Mouse (Mus musculus) hindbrain, embryonic 10.5 days (tissue): ENCODE results near the gene Gse1. TPM values are rescaled to one million over a fixed set of nuclear protein-coding genes. Genes with fewer than 3 reads are reported as not detected.

Source experiments
- DNase-seq: peaks from one replicate; pipeline ENCODE4 v3.0.0-alpha.2; 2017; ENCODE audit warnings: low spot score
- H3K27ac ChIP-seq: fragments of 300-500 bp; sonication (generic); 2 replicates; pipeline ENCODE4 v1.5.1; 2016; ENCODE audit warnings: mild to moderate bottlenecking, moderate library complexity
- H3K27me3 ChIP-seq: fragments of 300-500 bp; sonication (generic); 2 replicates; pipeline ENCODE4 v1.6.1; 2016; ENCODE audit warnings: mild to moderate bottlenecking; ENCODE audit not compliant: poor library complexity, insufficient read depth, severe bottlenecking
- H3K36me3 ChIP-seq: fragments of 300-500 bp; sonication (generic); 2 replicates; pipeline ENCODE4 v1.6.1; 2016; ENCODE audit warnings: mild to moderate bottlenecking, moderate library complexity
- H3K4me1 ChIP-seq: fragments of 300-500 bp; sonication (generic); replicated peaks from 2 replicates; pipeline ENCODE4 v1.6.1; 2016; ENCODE audit warnings: mild to moderate bottlenecking
- H3K4me3 ChIP-seq: fragments of 300-500 bp; sonication (generic); 2 replicates; pipeline ENCODE4 v1.5.1; 2016; ENCODE audit warnings: mild to moderate bottlenecking, moderate library complexity
- H3K9me3 ChIP-seq: fragments of 300-500 bp; sonication (generic); 2 replicates; pipeline ENCODE4 v1.6.1; 2016; ENCODE audit warnings: mild to moderate bottlenecking, moderate library complexity
- WGBS: fragments of 180-500 bp; shearing (Covaris S2); methylation state at CpG from one replicate; pipeline ENCODE4 v1.1.7; 2016; 5-methylcytosine and 5-hydroxymethylcytosine counted together
- polyA plus RNA-seq: library from polyadenylated mRNA; unstranded; fragments of >200 nt; fragmentation: Nextera tagmentation; extraction: Ambion mirVana; gene quantifications from 2 replicates; pipeline ENCODE4 v1.2.1, GENCODE M21; 2016

The Gse1 gene
- polyA plus RNA-seq, 1 experiment from 2014 or later, result 22.9 TPM

DNA sequence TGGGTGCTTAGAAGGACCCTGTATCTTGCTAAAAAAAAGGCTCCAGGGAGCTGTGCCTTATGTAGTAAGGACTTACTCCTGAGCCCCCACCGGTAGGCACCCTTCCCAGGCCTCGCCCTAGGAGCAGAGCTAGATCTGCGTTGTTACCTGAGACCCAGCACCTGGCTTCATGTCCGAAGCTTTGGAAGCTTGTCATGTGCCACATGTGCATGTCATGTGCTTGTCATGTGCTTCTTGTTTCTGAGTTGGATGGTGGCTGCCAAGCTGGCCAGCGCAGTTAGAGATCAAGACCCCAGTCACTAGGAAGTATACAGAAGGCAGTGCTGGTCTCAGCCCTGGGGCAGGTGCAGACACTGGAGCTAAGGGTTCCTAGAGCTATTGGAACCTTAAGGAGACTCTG is 273.2 kb downstream of the Gse1 start:
- Histone ChIP-seq H3K4me3 (no peak overlapping the region), H3K9me3 (no peaks in the 10 kb centered on the region), H3K4me1 (peaks cover 100% of the 10 kb centered on the region), H3K27me3 (peaks cover 71% of the 10 kb centered on the region), H3K27ac (0 out of 2 replicates have a peak overlapping the region, but pooled peaks have one; percentile 35), H3K36me3 (no peaks in the 10 kb centered on the region)
- 88% methylated on average over 5 of the region's 5 CpGs for WGBS
- DNase-seq, result no peak

DNA sequence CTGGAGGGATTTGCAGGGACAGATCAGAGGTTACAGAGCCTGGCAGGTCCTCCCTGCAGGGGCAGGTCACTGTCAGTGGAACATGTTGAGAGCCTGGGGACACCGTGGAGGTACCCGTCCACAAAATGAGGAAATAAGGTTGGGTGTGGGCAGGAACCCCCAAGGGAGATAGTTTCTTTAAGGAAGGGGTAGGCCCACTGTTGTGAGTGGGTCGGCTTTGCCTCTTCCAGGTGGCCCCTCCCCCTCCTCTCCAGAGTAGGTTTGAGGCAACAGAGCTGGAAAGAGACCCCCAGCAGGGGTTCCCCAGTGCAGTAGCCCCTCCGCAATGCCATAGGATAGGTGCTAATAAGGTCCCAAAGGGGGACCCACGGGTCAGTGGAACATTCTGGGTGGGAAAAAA is 274.2 kb downstream of the Gse1 start:
- H3K27ac ChIP-seq, result peak overlapping the region; percentile 53; the same call in 1 of the 2 replicates
- DNase-seq, result no peak
- H3K4me3 ChIP-seq, result no peak overlapping the region
- no peaks in the 10 kb centered on the region for H3K36me3 ChIP-seq
- no peaks in the 10 kb centered on the region for H3K9me3 ChIP-seq
- H3K4me1 ChIP-seq, result peaks cover 100% of the 10 kb centered on the region
- 59% methylated on average over 5 of the region's 5 CpGs for WGBS
- peaks cover 73% of the 10 kb centered on the region for H3K27me3 ChIP-seq

DNA sequence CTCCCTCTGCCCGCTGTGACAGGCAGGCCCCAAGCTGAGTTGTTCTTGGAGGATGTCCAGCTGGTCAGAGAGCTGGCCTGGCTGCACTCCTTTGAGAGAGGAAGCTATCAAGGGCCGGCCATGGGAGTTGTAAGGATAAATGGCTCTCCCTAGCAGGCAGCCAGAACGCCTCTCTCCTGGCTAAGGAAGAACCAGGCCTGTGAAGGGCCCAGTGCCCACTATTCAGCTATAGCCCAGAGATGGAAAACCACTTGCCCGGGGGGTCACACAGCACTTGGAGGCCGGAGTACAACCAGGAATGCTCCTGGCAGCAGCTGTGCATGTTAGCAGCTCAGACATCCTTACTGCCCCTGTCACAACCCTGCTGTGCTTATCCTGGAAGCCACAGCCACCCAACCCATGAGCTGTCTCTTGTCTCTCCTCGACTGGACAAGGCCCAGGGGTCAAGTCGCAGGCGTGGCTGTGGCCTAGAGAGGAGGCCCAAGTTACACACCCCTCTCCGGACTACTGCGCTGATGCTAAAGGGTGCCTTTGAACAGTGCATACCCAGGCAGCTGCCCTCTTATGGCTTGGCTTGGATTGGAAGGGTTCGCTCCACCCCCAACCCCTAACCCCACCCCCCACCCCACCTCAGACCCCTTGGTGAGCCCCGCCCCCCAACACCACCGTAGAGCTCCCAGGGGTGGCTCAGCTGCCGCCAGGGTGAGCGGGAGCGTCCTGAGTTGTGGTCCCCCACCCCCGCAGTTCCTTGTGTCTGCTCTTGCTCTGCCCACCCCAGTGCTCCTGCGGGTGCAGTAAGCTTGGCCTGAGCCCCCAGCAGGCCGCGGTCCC is 276.2 kb downstream of the Gse1 start:
- Histone ChIP-seq H3K27ac (peak overlapping the region; percentile 84), H3K9me3 (no peaks in the 10 kb centered on the region), H3K4me3 (peak overlapping the region; percentile 42), H3K4me1 (peaks cover 100% of the 10 kb centered on the region), H3K36me3 (no peaks in the 10 kb centered on the region), H3K27me3 (peaks cover 87% of the 10 kb centered on the region)
- WGBS, result 7% methylated on average over 20 of the region's 20 CpGs
- DNase-seq, result peak; percentile 51

DNA sequence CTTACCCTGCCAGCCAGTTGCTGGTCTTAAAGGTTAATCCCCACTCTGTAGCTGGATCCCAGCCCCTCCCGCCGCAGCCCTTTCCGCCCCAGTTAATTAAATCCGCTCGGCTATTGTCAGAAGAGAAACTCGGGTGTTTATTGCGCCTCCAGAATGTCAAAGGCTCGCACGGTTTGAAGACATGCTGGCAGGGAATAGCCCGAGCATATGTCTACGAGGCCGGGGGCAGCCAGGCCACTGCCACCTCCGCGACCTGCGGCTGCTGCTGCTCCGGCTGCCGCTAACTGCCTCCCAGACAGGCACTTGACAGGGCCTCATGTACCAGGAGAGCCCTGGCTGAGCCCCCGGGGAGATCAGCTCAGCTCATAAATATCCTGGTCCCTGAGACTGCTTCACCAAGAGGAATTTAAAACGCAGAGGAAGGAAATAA is 276.8 kb downstream of the Gse1 start:
- H3K4me3 ChIP-seq, result peak overlapping the region; percentile 42
- H3K9me3 ChIP-seq, result no peaks in the 10 kb centered on the region
- H3K4me1 ChIP-seq, result peaks cover 100% of the 10 kb centered on the region
- peak overlapping the region; percentile 84 for H3K27ac ChIP-seq
- under 1% methylated on average over 19 of the region's 19 CpGs for WGBS
- no peaks in the 10 kb centered on the region for H3K36me3 ChIP-seq
- DNase-seq, result peak; percentile 79
- H3K27me3 ChIP-seq, result peaks cover 85% of the 10 kb centered on the region

DNA sequence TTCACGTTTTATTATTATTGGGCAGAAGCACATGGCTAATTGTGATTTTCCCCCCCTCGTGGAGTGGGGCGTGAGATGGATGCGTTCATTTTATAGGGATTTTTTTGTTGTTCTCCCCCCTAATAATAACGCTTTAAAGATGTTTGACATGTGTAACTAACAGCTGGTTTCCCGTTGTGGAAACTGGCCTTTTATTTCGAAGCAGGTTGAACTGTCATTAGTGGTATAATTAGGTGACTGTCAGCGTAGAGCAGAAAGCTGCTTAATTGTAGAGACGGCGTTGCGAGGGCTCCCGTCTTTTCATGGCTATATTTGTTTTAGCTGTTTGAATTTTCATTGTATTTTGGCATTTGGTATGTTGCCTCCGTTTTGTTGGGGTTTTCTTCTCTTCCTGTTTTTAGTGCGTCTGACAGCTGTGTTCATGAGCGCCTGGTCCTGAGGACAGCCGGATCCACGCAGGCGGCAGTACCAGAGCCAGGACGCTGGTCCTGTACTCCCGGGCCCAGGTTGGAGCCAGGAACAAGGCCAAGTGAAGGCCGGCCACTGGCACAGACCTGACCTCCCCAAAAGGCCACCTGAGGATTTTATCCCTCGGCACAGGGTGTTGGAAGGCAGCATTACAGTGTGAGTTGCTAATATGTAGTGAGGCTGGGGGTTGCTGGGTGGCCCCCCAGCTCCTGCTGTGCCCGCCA is 277.5 kb downstream of the Gse1 start:
- H3K9me3 ChIP-seq, result no peaks in the 10 kb centered on the region
- 17% methylated on average over 23 of the region's 23 CpGs for WGBS
- H3K36me3 ChIP-seq, result no peaks in the 10 kb centered on the region
- H3K27me3 ChIP-seq, result peaks cover 85% of the 10 kb centered on the region
- peak overlapping the region; percentile 84 for H3K27ac ChIP-seq
- DNase-seq, result no peak
- peaks cover 100% of the 10 kb centered on the region for H3K4me1 ChIP-seq
- H3K4me3 ChIP-seq, result peak overlapping the region; percentile 42

DNA sequence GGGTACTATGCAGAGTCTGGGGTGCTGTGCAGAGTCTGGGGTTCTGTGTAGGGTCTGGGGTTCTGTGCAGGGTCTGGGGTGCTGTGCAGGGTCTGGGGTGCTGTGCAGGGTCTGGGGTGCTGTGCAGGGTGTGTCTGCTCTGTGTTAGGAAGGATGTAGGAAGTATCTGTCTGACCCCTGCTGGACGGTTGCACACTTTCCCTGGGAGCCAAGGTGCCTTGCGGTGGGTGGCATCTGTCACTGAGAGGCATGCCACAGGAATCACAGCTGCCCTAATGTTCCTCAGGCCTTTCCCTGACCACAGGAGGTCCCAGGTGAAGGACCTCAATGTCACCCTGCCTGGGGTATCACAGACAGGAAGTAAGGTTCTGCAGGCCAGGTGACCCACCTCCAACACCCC is 278.3 kb downstream of the Gse1 start:
- Histone ChIP-seq H3K4me1 (peaks cover 100% of the 10 kb centered on the region), H3K9me3 (no peaks in the 10 kb centered on the region), H3K4me3 (no peak overlapping the region), H3K27ac (peak overlapping the region; percentile 84), H3K36me3 (no peaks in the 10 kb centered on the region), H3K27me3 (peaks cover 85% of the 10 kb centered on the region)
- WGBS, result 62% methylated on average over 2 of the region's 2 CpGs
- DNase-seq, result no peak

DNA sequence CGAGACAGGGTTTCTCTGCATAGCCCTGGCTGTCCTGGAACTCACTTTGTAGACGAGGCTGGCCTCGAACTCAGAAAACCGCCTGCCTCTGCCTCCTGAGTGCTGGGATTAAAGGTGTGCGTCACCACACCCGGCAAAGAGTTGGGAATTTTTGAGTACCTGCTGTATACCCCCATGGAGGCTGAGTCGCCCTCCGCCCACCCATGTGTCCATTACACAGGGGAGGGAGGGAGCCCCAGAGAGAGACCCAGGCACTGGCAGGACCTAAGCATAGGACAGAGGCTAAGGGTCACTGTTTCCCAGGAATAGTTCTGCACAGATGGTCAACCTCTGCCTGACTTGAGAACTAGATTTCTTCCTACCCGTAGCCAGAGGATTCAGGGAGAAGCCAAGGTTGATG is 279.0 kb downstream of the Gse1 start:
- Histone ChIP-seq H3K27ac (no peak overlapping the region), H3K9me3 (no peaks in the 10 kb centered on the region), H3K4me1 (peaks cover 100% of the 10 kb centered on the region), H3K36me3 (no peaks in the 10 kb centered on the region), H3K4me3 (no peak overlapping the region; the same call in 1 of the 2 replicates), H3K27me3 (peaks cover 85% of the 10 kb centered on the region)
- DNase-seq, result no peak
- 86% methylated on average over 9 of the region's 9 CpGs for WGBS

DNA sequence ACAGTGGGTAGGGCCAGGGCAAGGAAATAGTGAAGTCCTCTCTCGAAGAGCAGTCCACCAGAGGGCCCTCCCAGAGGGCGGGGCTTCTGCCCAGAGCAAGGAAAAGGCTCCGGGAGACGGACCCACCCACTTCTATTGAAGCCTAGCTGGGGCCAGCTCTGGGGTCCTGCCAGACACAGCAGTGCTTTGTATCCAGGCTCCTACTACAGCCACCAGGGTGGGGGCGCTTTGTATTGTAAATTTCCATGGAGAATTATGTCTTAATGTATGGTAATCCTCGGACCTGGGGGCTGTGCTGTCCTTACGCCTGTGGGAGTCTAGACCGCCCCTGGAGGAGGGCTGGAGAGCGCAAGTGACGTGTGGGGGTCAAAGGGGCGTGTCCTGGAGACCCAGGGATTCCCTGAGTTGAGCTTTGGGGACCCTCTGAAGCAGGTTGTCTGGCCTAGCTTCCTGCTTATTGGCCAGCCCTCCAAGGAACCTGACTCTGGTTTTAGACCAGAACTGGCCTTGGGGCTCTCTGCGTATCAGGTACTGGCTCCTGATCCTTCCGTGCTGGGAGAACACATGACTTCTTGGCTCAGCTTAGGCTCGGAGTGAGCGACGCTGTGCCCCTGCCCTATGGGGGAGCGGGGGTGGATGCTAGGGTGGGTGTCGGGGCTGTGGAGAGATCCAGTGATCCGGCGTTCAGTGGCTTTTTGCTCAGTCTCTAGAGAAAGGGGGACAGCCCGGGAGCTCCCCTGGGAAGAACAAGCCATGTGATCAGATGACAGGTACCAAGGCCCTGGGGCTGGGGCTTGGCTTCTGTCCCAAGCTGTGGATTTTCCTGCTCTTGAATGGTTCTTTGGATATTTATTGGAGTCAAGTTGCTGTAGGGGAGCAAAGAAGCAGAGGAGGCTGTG is 281.1 kb downstream of the Gse1 start:
- Histone ChIP-seq H3K4me3 (peak overlapping the region; percentile 43), H3K9me3 (no peaks in the 10 kb centered on the region), H3K27ac (peak overlapping the region; percentile 82), H3K27me3 (peaks cover 87% of the 10 kb centered on the region), H3K4me1 (peaks cover 100% of the 10 kb centered on the region), H3K36me3 (no peaks in the 10 kb centered on the region)
- 1% methylated on average over 21 of the region's 21 CpGs for WGBS
- peak; percentile 87 for DNase-seq

DNA sequence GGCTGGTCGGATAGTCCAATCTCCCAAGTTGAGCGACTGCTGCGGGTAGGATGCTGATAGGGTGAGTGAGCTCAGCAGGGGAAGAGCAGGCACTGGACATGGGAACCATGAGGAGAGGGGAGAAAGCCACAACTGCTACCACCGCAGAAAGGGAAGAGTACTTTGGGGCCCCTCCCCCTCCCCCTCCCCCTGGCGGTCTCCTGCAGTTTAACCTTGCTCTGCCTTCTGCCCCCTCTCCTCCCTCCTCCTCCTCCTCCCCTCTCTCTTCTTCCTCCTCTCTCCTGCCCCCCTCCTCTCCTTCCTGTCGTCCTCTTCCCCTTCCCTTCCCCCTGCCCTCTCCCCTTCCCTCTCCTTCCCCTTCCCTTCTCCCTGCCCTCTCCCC is 281.8 kb downstream of the Gse1 start:
- 4% methylated on average over 6 of the region's 6 CpGs for WGBS
- Histone ChIP-seq H3K9me3 (no peaks in the 10 kb centered on the region), H3K27ac (peak overlapping the region; percentile 82), H3K4me3 (peak overlapping the region; percentile 43), H3K36me3 (no peaks in the 10 kb centered on the region), H3K4me1 (peaks cover 100% of the 10 kb centered on the region), H3K27me3 (peaks cover 87% of the 10 kb centered on the region)
- DNase-seq, result no peak

DNA sequence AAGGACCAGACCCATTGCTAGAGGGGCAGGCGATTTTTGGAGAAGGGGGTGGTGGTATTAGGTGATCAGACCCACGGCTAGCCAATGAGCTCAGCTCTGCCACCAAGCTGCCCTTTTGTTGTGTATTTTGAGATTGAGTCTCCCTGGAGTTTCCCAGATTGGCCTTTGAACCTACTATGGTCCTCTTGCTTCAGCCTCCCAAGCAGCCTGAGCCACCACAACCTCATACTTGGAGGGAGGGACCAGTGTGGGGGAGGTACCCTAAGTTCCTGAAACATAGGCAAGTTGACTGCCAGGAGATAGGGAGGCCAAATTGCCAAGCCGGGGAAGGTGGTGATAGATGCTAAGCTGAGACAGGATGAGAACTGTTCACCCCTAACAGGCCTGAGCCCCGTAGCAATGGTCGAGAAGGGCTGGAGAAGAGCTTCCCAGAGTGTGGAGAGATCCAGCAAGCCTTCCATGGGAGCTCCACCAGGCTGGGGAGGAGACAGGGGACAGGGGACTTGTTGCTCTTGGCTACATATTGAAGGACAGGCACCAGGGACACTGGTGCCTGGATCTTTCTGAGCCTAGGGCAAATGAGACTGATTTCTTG is 282.7 kb downstream of the Gse1 start:
- H3K36me3 ChIP-seq, result no peaks in the 10 kb centered on the region
- peak overlapping the region; percentile 43 for H3K4me3 ChIP-seq
- DNase-seq, result no peak
- peak overlapping the region; percentile 82 for H3K27ac ChIP-seq
- WGBS, result 21% methylated on average over 5 of the region's 5 CpGs
- H3K4me1 ChIP-seq, result peaks cover 100% of the 10 kb centered on the region
- no peaks in the 10 kb centered on the region for H3K9me3 ChIP-seq
- H3K27me3 ChIP-seq, result peaks cover 89% of the 10 kb centered on the region

DNA sequence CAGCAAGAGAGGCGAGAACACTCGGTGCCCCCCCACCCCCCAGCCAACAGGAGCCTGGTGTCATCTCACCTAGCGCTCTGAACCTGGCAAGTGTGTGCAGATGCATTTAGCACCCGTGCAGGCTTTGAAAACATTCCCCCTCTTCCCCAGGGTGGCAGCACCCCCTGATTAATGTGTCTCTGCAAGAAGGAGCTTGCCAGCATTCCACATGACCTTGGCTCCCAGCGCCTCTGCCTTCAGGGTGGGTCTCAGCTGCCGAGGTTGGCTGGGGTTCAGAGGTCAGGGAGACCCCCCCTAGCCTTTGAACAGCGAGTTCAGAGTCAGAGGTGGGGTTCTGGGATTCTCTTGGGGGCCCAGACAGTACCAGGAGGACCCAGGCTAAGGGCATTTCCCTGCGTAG is 283.5 kb downstream of the Gse1 start:
- Histone ChIP-seq H3K9me3 (no peaks in the 10 kb centered on the region), H3K4me3 (0 out of 2 replicates have a peak overlapping the region, but pooled peaks have one; percentile 9), H3K4me1 (peaks cover 100% of the 10 kb centered on the region), H3K36me3 (no peaks in the 10 kb centered on the region), H3K27me3 (peaks cover 85% of the 10 kb centered on the region), H3K27ac (peak overlapping the region; percentile 57)
- WGBS, result 33% methylated on average over 8 of the region's 8 CpGs
- DNase-seq, result no peak

DNA sequence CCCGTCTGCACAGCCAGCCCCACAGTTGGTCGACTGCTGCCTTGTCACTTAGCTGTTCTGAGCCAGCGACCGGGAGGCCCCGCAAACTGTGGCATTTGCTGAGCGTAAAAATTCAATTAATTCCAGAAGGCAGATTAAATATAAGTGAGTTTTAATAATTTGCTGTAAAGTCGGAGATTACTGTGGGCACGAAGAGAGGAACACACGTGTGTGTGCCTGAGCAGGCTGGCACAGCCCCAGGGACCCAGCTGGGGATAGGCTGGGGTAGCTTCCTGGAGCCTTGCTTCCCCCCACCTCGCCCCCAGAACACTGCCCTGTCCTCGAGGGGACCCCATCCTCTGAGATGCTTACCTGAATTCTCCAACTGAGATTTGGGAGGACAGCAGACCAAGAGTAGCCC is 284.1 kb downstream of the Gse1 start:
- peak overlapping the region; percentile 57 for H3K27ac ChIP-seq
- no peaks in the 10 kb centered on the region for H3K36me3 ChIP-seq
- H3K9me3 ChIP-seq, result no peaks in the 10 kb centered on the region
- peaks cover 85% of the 10 kb centered on the region for H3K27me3 ChIP-seq
- no peak overlapping the region for H3K4me3 ChIP-seq
- peaks cover 100% of the 10 kb centered on the region for H3K4me1 ChIP-seq
- WGBS, result 38% methylated on average over 11 of the region's 11 CpGs
- DNase-seq, result no peak
